Mouse (Mus musculus): Measurements from ENCODE around the gene Rgs6.

Rgs6 gene

DNA sequence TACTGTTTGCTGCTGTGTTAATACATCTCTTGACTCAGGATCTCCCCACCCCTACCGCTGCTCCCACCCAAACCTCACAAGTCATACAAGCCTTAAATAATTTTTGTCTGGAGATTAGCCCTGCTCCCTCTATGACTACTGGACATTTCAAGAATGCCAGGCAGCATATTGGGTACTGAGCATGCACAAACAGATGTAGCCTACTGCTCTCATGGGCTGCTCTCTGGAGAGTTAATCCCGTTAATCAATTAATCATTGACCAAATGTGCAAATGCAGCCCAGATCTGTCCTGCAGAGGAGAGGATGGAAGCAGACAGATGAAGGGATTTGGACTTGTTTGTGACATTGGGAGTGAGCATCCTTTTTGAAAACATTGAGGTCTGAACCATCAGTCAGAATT is at the start of gene Rgs6:
Gene Rgs6 (plus strand): TSS at position 276 of the 400 bp plus-strand sequence.
- no peak for DNase-seq (ENCODE audit: low spot score)

DNA sequence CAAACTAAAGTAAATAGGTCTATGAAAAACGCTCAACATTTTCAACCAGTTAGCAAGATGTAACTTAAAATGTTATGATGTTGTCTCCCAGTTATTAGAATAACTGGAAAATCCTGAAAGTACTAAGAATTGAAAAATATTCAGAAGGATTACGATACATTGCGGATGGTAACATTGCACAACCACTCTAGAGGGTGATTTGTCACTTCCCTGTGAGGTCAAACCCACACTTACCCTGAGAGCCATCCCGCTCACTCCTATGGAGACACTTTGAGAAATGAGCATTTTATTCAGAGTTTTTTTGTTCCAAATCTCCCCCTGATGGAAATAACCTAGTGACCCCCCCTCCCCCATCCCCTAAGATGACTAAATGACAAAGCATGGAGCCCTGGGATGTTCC is 41.0 kb upstream of the Rgs6 start:
- no peak for DNase-seq (ENCODE audit: low spot score)

DNA sequence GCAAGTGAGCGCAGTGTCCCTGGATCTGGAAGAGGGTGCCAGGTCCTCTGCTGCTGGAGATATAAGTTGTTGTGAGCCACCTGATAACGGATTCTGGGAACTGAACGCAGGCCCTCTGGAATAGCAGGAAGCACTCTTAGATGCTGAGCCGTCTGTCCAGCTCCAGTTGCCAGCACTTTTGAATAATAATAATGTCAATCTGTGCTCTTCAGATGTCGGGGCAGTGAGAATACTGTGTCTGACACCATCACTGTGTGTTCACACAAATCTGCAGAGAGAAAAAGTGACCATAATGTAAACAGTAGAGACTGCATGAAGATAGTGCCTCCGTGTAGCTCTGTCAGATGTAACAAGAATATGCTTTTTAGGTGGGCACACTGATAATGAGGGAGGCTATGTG is 38.9 kb upstream of the Rgs6 start:
- DNase-seq (ENCODE audit: low spot score), result no peak

DNA sequence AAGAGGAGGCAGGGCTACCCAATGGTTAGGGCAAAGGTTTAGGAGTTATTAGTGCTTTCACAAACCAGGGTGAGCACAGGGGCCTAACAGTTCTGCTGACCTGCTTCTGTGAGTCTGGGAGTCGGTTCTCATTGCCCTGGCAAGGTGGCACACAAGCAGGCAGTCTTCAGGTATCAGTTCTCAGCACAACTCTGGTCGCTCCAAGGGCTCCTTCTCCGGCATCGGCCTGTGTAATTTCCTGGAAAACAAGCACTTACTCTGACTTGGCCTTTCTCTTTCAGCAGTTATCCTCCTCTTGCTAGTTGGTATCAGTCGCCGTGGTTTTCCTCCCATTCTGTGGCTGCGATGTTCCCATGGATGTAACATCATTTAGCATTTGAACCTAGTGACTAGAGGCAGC is 38.0 kb upstream of the Rgs6 start:
- DNase-seq (ENCODE audit: low spot score), result no peak

DNA sequence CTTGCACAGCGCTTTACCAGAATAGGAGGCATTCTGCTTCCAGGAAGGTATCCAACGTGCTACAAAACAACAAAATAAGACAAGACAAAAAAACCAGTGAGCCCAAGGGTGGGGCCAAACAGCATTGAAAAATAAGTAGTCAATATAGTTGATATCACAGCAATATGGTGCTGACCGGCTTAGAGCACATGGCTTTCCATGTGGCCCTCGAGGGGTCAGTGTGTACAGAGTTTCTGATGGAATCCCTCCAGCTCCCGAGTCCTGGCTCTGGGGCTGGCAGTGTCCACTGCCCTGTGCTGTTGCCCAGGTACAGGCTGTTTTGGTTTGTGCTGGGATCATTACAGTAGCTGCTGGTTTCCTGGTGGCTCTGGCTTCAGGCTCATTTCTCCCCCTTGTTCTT is 35.7 kb upstream of the Rgs6 start:
- no peak for DNase-seq (ENCODE audit: low spot score)

DNA sequence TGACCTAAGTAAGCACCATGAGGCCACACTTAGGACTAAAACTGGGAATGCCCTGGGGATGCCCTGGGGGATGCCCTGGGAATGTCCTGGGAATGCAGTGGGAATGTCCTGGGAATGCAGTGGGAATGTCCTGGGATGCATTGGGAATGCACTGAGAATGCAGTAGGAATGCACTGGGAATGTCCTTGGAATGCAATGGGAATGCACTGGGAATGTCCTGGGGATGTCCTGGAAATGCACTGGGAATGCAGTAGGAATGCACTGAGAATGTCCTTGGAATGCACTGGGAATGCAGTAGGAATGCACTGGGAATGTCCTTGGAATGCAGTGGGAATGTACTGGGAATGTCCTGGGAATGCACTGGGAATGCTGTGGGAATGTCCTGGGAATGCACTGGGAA is 25.2 kb upstream of the Rgs6 start:
- no peak for DNase-seq (ENCODE audit: low spot score)

DNA sequence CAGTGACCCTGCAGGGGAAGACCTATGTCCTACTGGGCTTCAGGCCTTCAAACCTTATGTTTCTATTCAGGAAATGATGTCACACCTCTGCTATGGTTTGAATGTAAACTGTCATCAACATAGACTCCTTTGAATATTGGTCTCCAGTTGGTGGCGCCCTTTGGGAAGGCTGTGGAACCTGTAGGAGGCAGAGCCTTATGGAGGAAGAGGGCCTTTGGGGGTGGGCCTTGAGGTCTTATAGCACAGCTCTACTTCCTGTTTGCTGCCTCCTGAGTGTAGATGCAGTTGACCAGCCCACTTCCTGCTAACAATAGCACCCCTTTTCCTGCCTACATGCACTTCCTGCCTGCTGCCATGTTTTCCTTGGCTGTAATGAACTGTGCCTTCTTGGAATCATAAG is 19.7 kb upstream of the Rgs6 start:
- DNase-seq (ENCODE audit: low spot score), result no peak

DNA sequence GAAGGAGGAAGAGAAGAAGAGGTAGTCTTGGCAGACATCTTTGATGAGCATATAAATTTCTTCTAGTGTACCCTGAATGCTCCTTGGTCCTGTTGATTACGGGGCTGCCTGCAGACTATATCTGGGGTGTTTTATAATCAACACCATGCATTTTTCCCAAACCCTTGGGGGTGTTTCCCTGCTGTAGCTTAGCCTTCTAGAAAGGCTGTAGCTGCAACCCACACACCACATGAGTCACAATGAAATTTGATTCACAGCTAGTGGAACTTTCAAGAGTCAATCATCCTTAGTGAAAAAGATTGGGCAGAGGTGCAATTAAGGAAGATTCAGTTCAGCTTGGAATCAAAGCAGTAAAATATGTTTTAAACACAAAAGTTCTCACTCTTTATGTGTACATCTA is 15.4 kb upstream of the Rgs6 start:
- DNase-seq (ENCODE audit: low spot score), result no peak

DNA sequence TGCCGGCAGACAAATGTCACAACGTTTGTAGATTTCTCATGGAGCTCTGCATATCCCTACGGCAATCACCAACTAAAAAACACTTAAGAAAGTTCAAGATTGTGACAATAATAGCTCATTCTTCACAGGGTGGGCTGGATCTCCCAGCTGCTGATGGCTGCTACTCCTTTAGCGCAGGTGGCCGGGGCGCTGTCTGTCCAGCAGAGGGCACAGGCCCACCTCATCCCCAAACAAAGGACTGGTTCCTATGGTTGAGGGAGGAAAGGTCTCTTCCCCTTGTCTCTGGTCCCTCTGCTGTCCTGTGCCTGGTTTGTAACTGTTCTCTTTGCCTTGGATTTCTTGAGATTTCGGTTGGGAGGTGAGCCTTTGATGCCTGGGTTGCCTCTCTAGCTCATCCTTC is 1.5 kb upstream of the Rgs6 start:
- peak; percentile 15 for DNase-seq (ENCODE audit: low spot score)

DNA sequence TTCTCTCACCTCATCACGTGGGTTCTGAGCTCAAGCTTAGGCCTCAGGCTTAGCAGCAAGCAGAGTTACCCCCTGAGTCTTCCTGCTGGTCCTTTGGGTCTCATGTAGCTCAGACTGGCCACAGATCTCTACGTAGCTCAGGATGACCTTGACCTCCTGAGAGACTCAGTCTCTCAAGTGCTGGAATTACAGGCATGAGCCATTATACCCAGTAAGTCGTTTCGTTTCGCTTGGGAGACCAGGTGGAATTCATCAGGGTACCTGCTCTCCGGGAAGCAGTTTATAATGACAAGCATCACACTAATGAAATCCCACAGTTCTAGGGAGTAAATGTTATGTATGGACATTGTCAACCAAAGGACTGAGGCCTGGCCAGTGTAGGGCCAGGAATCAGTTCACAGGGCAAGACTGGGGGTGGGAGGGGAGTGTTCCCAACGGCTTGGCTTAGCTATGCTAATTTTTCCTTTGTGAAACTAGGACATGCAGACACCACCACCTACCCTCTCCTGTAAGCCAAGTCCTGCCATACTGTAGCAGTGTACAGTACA is 670 bp upstream of the Rgs6 start:
- no peak for DNase-seq (ENCODE audit: low spot score)

DNA sequence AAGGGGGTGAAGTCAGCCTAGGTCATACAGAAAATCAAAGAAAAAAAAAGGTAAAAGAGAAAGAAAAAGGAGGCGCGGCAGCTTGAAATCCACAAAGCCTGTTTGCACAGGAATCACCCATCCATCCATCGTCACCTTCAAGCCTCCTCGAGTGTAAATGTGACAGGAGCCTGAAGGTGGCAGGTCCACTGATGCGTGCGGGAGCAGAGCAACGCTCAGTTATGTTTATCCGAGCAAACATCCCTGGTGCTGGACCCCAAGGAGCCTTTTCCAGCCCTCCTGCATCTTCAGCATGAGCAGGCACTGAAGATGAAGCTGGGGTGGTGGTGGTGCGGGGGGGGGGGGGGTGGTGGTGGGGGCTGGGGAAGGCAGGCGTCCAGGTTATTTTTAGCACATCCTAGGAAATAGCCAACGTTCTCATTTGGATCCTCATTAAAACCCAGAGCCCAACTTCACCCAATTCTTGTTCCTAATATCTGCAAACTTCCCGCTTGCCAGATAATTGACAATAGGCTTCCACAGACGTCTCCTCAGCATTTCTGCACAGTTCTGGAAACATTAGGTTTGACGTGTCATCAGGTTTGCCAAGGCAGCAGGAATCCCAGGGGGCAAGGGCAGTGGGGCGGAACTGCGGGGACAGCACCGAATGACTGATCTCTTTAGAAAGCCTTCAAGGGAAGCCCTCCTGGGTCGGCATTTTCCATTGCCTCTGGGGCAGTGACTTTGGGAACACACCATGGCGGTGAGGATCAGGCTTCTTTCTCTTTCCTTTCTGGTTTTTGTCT is 946 bp downstream of the Rgs6 start:
- DNase-seq (ENCODE audit: low spot score), result no peak

DNA sequence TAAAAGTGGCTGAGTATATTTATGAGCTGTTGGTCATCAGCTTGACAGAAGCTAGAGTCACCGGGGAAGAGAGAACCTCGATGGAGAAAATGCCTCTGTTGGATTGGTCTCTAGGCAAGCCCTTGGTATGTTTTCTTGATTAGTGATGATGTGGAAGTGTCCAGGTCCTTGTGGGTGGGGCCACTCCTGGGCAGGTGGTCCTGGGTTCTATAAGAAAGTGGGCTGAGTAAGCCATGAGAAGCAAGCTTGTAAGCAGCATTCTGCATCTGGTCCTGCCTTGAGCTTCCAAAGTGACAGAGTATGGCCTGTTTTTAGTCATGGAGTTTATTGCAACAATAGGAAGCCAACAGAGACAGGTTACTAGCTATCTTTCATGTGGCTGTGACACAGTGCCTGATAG is 10.9 kb downstream of the Rgs6 start:
- no peak for DNase-seq (ENCODE audit: low spot score)

DNA sequence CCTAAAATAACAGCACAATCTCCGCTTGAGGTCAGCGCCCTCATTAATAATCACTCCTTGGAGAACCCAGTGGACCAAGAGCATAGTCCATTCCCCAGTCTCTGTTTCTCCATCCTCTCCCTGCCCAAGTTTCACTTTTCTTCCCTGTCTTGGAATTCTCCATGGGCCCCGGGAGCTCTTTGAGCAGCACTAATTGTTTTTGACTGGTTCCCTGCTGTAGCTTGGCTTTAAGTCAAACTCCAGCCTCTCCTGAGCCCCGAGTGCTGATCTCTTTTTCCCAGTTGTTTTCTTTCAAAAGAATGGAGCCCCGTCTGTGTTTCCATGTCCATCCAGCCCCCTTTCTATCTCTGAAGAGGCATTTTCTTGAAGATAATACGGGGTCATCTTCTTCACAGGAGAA is 12.3 kb downstream of the Rgs6 start:
- DNase-seq (ENCODE audit: low spot score), result no peak

DNA sequence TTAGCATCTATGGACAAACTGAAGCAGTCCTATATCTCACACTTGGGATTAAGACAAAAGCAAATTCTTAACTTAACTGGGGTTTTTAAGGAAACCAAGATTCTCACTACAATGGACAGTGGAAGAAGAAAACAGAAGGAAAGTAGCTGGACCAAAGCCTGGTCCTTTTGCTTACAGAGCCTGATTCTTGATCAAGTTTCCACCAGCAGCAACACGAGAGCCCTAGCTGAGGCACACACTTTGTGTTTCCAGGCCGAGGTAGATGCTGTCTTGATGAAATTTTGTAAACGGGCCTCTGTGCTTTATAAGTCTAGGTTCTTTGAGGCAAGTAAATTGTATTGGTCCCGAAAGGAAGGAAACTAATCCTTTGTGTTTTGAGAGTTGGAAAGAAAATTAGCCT is 14.7 kb downstream of the Rgs6 start:
- no peak for DNase-seq (ENCODE audit: low spot score)

DNA sequence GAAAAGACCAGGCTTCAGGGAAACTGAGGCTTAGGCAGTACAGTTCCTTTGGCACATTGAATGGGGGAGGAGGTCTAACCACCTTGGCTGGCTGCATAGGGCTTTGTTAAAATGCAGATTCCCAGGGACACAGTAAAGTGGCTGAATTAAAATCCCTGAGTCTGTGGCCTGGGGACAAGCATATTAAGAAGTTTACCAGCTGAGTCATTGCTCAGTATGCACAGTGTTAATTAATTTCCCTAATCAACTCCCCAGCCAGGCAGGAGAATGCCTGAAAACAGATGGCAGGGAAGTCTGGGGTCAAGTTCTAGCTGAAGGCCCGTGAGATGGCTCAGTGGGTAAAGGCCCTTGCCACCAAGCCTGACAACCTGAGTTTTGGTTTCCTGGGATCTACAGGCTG is 15.2 kb downstream of the Rgs6 start:
- DNase-seq (ENCODE audit: low spot score), result no peak

DNA sequence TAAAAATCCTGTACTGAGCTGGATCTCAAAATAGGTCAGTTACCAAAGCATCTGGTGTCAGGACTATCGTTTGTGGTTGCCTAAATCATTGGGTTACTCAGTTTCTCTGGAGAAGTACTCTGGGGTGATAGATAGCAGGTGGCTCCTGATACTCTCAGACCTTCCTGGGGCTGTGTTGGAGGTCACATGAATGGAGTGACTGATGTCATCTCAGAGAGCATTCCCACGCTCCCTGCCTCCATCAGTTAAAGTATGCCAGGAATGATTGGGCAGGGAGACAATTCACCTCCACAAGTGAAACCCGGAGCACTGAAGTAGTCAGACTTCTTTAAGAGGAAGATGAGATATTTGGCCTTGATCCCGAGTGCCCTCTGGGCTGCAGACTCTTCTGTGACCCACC is 15.9 kb downstream of the Rgs6 start:
- no peak for DNase-seq (ENCODE audit: low spot score)

DNA sequence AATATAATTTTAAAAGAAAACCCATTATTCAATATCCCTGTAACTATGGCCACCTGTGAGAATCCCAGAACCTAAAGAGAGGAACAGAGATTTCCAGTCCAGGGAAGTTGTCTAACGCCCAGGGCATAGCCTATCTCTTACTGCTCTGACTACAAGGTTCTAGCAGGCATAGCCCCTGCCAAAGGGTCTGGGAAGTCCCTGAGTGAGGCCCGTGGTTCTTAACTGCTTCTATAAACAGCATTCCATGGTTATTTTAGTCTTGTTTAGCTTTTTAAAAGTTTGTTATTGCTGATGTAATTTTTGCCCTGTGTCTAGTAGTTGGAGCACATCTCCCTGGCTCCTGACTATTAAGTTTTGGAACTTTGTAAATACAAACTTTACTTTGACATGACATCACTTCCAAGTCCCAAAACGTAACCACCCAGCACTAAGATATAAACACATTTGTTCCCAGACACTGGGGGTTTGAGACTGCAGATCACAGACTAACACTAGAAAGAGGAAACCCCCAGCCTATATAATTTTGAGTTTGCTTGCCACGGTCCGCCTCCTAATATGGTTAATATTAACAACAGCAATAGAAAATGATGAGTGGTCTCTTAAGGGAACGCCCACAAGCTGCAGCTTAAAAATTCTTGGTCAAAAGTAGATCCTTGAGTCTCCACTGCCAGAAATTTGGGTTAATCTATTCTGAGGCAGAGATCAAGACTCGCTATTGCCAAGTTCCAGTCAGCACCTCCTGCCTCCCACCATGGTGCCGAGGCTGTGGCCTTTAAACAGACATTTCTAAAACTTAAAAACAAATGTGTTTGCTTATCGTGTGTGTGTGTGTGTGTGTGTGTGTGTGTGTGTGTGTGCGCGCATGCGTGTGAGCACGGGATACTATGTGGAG is 24.9 kb downstream of the Rgs6 start:
- no peak for DNase-seq (ENCODE audit: low spot score)

DNA sequence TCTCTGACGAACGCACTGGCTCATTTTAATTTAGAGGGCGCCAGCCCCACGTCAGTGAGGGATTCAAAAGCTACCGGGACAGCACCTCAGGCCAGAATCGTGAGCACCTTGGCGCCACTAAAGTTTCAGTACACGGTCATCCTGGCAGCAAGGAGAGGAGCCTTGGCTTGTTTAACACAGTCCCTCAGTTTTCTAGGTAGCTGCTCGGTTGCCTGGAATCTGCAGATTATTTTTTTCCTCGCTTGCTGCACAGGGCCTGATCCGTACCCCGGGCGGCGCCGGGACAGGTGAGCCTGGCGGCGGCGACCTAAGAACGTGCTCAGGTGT is 28.4 kb downstream of the Rgs6 start:
- no peak for DNase-seq (ENCODE audit: low spot score)

DNA sequence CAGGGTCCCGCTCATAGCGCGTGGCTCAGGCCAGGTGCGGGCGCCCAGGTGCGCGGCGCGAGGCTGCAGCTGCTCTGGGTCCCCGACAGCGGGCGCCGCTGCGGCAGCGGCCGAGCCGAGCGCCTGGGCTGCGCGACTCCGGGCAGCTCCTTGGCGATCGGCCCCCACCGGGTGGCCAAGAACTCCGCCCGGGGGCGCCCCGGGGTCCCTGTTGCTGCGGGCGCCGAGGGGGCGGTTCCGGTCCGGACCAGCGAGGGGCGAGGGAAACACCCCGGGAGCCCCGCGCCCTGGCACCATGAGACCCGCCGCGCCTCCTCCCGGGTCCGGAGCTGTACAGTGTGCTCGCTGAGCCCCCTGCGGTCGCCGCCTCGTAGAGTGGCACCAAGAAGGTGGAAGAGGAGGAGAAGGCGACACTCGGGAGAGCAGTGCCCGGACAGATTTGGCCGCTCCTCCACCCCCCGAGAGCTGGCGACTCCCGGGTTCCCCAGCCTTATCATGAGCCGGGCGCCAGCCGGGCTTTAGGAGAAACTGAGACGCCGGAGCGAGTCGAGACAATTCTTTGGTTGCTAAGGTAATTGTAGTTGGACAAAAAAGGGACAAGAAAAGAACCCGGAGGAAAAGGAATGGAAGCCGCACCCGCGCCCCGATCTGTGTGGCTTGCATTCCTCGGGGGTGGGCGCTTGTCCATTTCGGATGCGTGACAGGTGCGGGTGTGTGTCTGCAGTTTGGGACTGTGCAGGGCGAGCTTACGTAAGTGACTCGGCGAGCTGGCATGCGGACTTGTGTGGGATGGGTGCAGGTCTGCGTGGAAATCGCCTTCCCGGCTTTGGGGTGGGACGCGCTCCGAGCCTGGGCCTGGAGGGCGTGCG is 29.0 kb downstream of the Rgs6 start:
- peak; percentile 48 for DNase-seq (ENCODE audit: low spot score)

DNA sequence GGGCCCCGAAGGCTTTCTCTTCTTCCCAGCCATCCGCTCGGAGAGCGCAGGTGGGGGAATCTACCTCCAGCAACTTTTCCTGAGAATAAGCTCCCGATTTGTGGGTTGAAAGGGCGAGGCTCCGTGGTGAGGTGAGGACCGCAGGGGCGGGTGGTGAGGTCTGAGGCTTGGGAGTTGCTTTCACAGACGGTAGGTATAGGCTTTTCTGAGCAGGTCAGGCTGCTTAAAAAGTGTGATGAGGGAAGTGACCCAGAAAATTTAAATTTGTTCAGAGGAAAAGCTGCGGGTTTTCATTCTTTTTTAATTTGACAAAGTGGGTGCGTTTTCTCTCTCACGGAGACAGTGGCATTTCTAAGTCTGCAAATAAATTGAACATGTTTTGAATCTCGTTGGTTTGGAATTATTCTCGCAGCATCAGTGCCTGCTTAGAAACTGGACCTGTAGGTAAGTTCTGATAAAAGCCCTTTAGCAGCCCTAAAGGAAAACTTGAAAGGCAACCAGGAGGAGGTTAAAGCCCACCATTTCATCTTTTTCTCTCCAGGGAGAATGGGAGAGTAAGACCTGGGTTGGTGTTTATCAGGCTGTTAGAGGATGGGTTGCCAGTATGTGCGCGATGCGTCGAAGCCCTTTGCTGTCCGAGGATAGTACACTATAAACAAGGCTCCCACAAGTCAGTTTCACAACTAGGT is 29.7 kb downstream of the Rgs6 start:
- DNase-seq (ENCODE audit: low spot score), result no peak

DNA sequence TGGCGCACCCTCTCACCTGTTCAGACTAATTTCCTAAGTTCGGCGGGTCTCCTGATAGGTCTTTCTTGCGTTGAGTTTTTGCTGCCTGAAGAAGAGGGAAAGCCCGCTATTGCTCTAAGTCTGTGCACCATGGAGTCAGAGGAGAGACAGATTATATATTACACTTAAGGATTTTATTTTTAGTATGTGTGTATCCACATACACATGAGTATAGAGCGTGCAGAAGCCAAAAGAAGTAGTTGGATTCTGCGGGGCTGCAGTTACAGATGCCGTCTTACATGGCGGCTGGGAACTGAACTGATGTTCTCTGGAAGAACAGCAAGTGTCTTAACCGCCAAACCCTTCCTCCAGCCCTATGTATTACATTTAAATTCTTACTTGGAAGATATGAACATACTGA is 52.3 kb downstream of the Rgs6 start:
- no peak for DNase-seq (ENCODE audit: low spot score)

DNA sequence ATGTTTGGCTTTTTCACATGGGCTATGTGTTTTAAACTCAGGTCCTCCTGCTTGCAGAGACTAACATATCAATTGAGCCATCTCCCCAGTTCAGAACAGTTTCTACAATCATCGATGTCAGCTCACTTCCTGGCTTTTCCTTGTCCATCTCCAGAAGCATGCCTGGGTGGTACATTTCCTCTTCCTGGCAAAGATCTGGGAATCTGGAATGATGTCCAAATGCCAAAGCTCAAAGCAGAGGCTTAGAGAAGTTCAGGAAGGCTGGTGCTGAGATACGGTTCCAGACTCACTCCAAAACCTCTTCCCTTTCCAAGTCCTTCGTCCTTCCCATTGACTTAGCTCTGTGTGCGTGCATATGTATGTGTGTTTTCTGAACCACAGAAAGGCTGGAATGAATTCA is 59.8 kb downstream of the Rgs6 start:
- no peak for DNase-seq (ENCODE audit: low spot score)

All from ovary, postnatal 36 days (tissue).